Mouse (Mus musculus): ENCODE results near the gene Khdc4. TPM values are rescaled to one million over a fixed set of nuclear protein-coding genes. Genes with fewer than 3 reads are reported as not detected.

Khdc4 gene
- total and polyA plus RNA-seq, 2 experiments from 2014 or later = 55.1 to 93.3 TPM

GRCm38 (mm10) chr3:88755541-88755940 is 69.9 kb downstream of the Khdc4 start:
- H3K27ac ChIP-seq (ENCODE audit: low read depth, low read length) = 0 out of 2 replicates have a peak overlapping the region, but pooled peaks have one; percentile 48
- H3K36me3 ChIP-seq (ENCODE audit: insufficient read depth) = peaks cover 70% of the 10 kb centered on the region
- 68% methylated on average over 3 of the region's 3 CpGs for WGBS

GRCm38 (mm10) chr3:88756276-88756675 is 70.7 kb downstream of the Khdc4 start:
- H3K4me1 ChIP-seq (ENCODE audit: insufficient read depth) = peaks cover 13% of the 10 kb centered on the region
- H3K36me3 ChIP-seq (ENCODE audit: insufficient read depth) = peaks cover 71% of the 10 kb centered on the region
- peak; percentile 44 for ATAC-seq
- peak overlapping the region; percentile 48 for H3K27ac ChIP-seq (ENCODE audit: low read depth, low read length)
- WGBS = 10% methylated on average over 4 of the region's 4 CpGs
- H3K4me3 ChIP-seq (ENCODE audit: low read depth, low read length) = no peak overlapping the region
- peak overlapping the region; percentile 10; the same call in 1 of the 2 replicates for H3K9ac ChIP-seq
- H3K4me2 ChIP-seq (ENCODE audit: low read depth) = no peak overlapping the region
- no peaks in the 10 kb centered on the region for H3K27me3 ChIP-seq (ENCODE audit: insufficient read depth, low read length)
- no peaks in the 10 kb centered on the region for H3K9me3 ChIP-seq (ENCODE audit: low read length)
- peak; percentile 26 for DNase-seq
- TF ChIP-seq CTCF (IDR thresholded peaks at IDR 0.05; ENCODE audit: low read depth) = no peak

More at GRCm38 (mm10) chr3:88755541-88755940, 69.9 kb downstream of the Khdc4 start:
- Histone ChIP-seq H3K27me3 (ENCODE audit: insufficient read depth, low read length) (no peaks in the 10 kb centered on the region), H3K9me3 (ENCODE audit: low read length) (no peaks in the 10 kb centered on the region), H3K4me2 (ENCODE audit: low read depth) (no peak overlapping the region), H3K4me1 (ENCODE audit: insufficient read depth) (peaks cover 13% of the 10 kb centered on the region), H3K4me3 (ENCODE audit: low read depth, low read length) (no peak overlapping the region), H3K9ac (no peak overlapping the region)
- ATAC-seq = no peak
- no peak for TF ChIP-seq CTCF (IDR thresholded peaks at IDR 0.05; ENCODE audit: low read depth)
- no peak for DNase-seq

- Histone ChIP-seq H3K9me3 (ENCODE audit: low read length) (no peaks in the 10 kb centered on the region), H3K9ac (0 out of 2 replicates have a peak overlapping the region, but pooled peaks have one; percentile 1), H3K4me1 (ENCODE audit: insufficient read depth) (peaks cover 13% of the 10 kb centered on the region), H3K4me2 (ENCODE audit: low read depth) (no peak overlapping the region), H3K27me3 (ENCODE audit: insufficient read depth, low read length) (no peaks in the 10 kb centered on the region), H3K36me3 (ENCODE audit: insufficient read depth) (peaks cover 69% of the 10 kb centered on the region), H3K27ac (ENCODE audit: low read depth, low read length) (peak overlapping the region; percentile 81), H3K4me3 (ENCODE audit: low read depth, low read length) (no peak overlapping the region)
- DNase-seq (peak; percentile 86), ATAC-seq (peak; percentile 90)
- TF ChIP-seq CTCF (IDR thresholded peaks at IDR 0.05; ENCODE audit: low read depth) = no peak
- WGBS = under 1% methylated on average over 5 of the region's 5 CpGs
Measured at GRCm38 (mm10) chr3:88758045-88758500, 72.5 kb downstream of the Khdc4 start.

GRCm38 (mm10) chr3:88761619-88762018 is 76.0 kb downstream of the Khdc4 start:
- ATAC-seq = no peak
- H3K4me2 ChIP-seq (ENCODE audit: low read depth) = no peak overlapping the region
- 95% methylated on average over 19 of the region's 19 CpGs for WGBS
- H3K4me3 ChIP-seq (ENCODE audit: low read depth, low read length) = no peak overlapping the region
- H3K9me3 ChIP-seq (ENCODE audit: low read length) = no peaks in the 10 kb centered on the region
- no peak overlapping the region for H3K27ac ChIP-seq (ENCODE audit: low read depth, low read length)
- peaks cover 4% of the 10 kb centered on the region; the same call in 1 of the 2 replicates for H3K4me1 ChIP-seq (ENCODE audit: insufficient read depth)
- no peak for DNase-seq
- no peak for TF ChIP-seq CTCF (IDR thresholded peaks at IDR 0.05; ENCODE audit: low read depth)
- peaks cover 59% of the 10 kb centered on the region for H3K36me3 ChIP-seq (ENCODE audit: insufficient read depth)
- no peak overlapping the region for H3K9ac ChIP-seq
- no peaks in the 10 kb centered on the region for H3K27me3 ChIP-seq (ENCODE audit: insufficient read depth, low read length)

- H3K4me2 ChIP-seq (ENCODE audit: low read depth) = no peak overlapping the region
- H3K36me3 ChIP-seq (ENCODE audit: insufficient read depth) = peaks cover 54% of the 10 kb centered on the region
- H3K4me3 ChIP-seq (ENCODE audit: low read depth, low read length) = no peak overlapping the region
- TF ChIP-seq CTCF (IDR thresholded peaks at IDR 0.05; ENCODE audit: low read depth) = peak; percentile 39
- no peak overlapping the region for H3K27ac ChIP-seq (ENCODE audit: low read depth, low read length)
- H3K9ac ChIP-seq = no peak overlapping the region
- no peaks in the 10 kb centered on the region for H3K4me1 ChIP-seq (ENCODE audit: insufficient read depth)
- ATAC-seq (no peak), DNase-seq (peak; percentile 33)
- H3K27me3 ChIP-seq (ENCODE audit: insufficient read depth, low read length) = no peaks in the 10 kb centered on the region
- WGBS = 9% methylated on average over 6 of the region's 6 CpGs
- no peaks in the 10 kb centered on the region for H3K9me3 ChIP-seq (ENCODE audit: low read length)
Measured at GRCm38 (mm10) chr3:88762401-88762831, 76.8 kb downstream of the Khdc4 start.

Other genes with a start within 250 kb of the Khdc4 start
- 31.5 and 33.0 TPM in 2 replicates for gene Sema4a, start 224.6 kb upstream of the Khdc4 start, total RNA-seq (2014; rRNA removed)
- 19.1 and 25.8 TPM in 2 replicates for gene Sema4a, start 224.6 kb upstream of the Khdc4 start, polyA plus RNA-seq (2015; fragmentation: Nextera tagmentation; extraction: Ambion mirVana)
- gene Lmna, start 175.8 kb upstream of the Khdc4 start, total RNA-seq (2014; rRNA removed) = 49.4 and 71.3 TPM in 2 replicates
- 51.4 and 52.9 TPM in 2 replicates for gene Lmna, start 175.8 kb upstream of the Khdc4 start, polyA plus RNA-seq (2015; fragmentation: Nextera tagmentation; extraction: Ambion mirVana)
- 64.5 and 71.9 TPM in 2 replicates for gene Mex3a, start 153.4 kb upstream of the Khdc4 start, total RNA-seq (2014; rRNA removed)
- gene Mex3a, start 153.4 kb upstream of the Khdc4 start, polyA plus RNA-seq (2015; fragmentation: Nextera tagmentation; extraction: Ambion mirVana) = 16.2 and 20.5 TPM in 2 replicates
- gene Rab25, start 137.5 kb upstream of the Khdc4 start, total RNA-seq (2014; rRNA removed) = not detected in 2 replicates
- 0.33 TPM in 1 of 2 replicates, not detected in the other for gene Rab25, start 137.5 kb upstream of the Khdc4 start, polyA plus RNA-seq (2015; fragmentation: Nextera tagmentation; extraction: Ambion mirVana)
- gene Lamtor2, start 132.7 kb upstream of the Khdc4 start, total RNA-seq (2014; rRNA removed) = 52.2 and 55.5 TPM in 2 replicates
- gene Lamtor2, start 132.7 kb upstream of the Khdc4 start, polyA plus RNA-seq (2015; fragmentation: Nextera tagmentation; extraction: Ambion mirVana) = 186 and 202 TPM in 2 replicates
- gene Ubqln4, start 132.0 kb upstream of the Khdc4 start, total RNA-seq (2014; rRNA removed) = 102 and 116 TPM in 2 replicates
- 29.3 and 30.8 TPM in 2 replicates for gene Ubqln4, start 132.0 kb upstream of the Khdc4 start, polyA plus RNA-seq (2015; fragmentation: Nextera tagmentation; extraction: Ambion mirVana)
- 170 and 254 TPM in 2 replicates for gene Ssr2, start 109.9 kb upstream of the Khdc4 start, total RNA-seq (2014; rRNA removed)
- gene Ssr2, start 109.9 kb upstream of the Khdc4 start, polyA plus RNA-seq (2015; fragmentation: Nextera tagmentation; extraction: Ambion mirVana) = 204 and 233 TPM in 2 replicates
- gene Arhgef2, start 79.8 kb upstream of the Khdc4 start, total RNA-seq (2014; rRNA removed) = 78.8 and 82.2 TPM in 2 replicates
- 37.1 and 66.7 TPM in 2 replicates for gene Arhgef2, start 79.8 kb upstream of the Khdc4 start, polyA plus RNA-seq (2015; fragmentation: Nextera tagmentation; extraction: Ambion mirVana)
- gene Rxfp4, start 32.7 kb upstream of the Khdc4 start, total RNA-seq (2014; rRNA removed) = not detected in 2 replicates
- not detected in 2 replicates for gene Rxfp4, start 32.7 kb upstream of the Khdc4 start, polyA plus RNA-seq (2015; fragmentation: Nextera tagmentation; extraction: Ambion mirVana)
- gene Rit1, start 31.0 kb downstream of the Khdc4 start, total RNA-seq (2014; rRNA removed) = 58.2 and 61.2 TPM in 2 replicates
- 54.9 and 62.3 TPM in 2 replicates for gene Rit1, start 31.0 kb downstream of the Khdc4 start, polyA plus RNA-seq (2015; fragmentation: Nextera tagmentation; extraction: Ambion mirVana)
- 147 and 164 TPM in 2 replicates for gene Syt11, start 89.4 kb downstream of the Khdc4 start, total RNA-seq (2014; rRNA removed)
- gene Syt11, start 89.4 kb downstream of the Khdc4 start, polyA plus RNA-seq (2015; fragmentation: Nextera tagmentation; extraction: Ambion mirVana) = 197 and 240 TPM in 2 replicates
- 37.8 and 50.0 TPM in 2 replicates for gene Gon4l, start 149.4 kb downstream of the Khdc4 start, total RNA-seq (2014; rRNA removed)
- 6.4 and 8.0 TPM in 2 replicates for gene Gon4l, start 149.4 kb downstream of the Khdc4 start, polyA plus RNA-seq (2015; fragmentation: Nextera tagmentation; extraction: Ambion mirVana)
- gene Msto1, start 228.2 kb downstream of the Khdc4 start, total RNA-seq (2014; rRNA removed) = 36.8 and 37.3 TPM in 2 replicates
- 40.6 and 41.1 TPM in 2 replicates for gene Msto1, start 228.2 kb downstream of the Khdc4 start, polyA plus RNA-seq (2015; fragmentation: Nextera tagmentation; extraction: Ambion mirVana)

Measured in forebrain, postnatal 0 days (tissue).